Mouse (Mus musculus): Measurements from ENCODE around the gene Rnase1. TPM values are rescaled to one million over a fixed set of nuclear protein-coding genes. Genes with fewer than 3 reads are reported as not detected.

The Rnase1 gene
- total RNA-seq, 2 experiments from 2014 or later = not detected

- ATAC-seq (replicated peaks; ENCODE audit: poor library complexity) = peak; percentile 68
Measured at GRCm38 (mm10) chr14:51142568-51142967, 4.0 kb downstream of the Rnase1 start.

DNA sequence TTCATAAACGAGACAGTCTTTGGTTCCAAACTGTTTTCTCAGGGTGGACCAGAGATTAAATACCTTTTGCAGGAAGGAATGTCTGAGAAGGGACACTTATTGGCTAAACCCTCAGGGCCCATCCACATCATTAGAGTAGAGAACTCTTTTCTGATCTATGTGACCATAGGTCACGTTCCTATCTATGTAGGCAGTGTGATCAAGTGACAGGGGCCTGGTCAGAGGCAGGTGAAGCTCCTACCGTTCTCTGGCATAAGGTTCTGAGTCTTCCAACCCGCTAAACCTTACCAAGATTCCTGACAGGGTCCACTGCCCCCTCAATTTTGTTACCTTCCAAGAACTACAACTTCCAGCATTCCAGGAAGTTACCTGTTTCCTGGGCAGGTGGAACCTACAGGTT is 4.5 kb downstream of the Rnase1 start:
- ATAC-seq (replicated peaks; ENCODE audit: poor library complexity) = no peak

DNA sequence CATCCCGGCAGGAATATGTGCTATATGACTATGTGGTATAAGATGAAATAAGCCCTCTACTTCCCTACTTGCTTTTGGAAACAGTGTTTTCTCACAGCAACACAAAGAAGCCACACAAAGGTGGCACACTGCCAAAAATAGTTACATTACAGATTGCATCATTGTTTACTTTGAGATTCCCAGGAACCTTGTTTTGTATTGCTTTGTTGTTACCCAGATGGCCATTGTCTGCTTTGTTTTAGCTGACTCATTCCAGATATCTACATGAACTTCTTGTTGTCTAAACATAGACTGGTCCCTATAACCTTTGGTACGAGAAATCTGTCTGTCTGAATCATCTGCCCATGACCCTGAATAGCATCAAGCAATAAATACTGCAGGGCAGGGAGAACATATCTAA is 6.2 kb downstream of the Rnase1 start:
- peak; percentile 7; the same call in 1 of the 2 replicates for ATAC-seq (replicated peaks; ENCODE audit: poor library complexity)

DNA sequence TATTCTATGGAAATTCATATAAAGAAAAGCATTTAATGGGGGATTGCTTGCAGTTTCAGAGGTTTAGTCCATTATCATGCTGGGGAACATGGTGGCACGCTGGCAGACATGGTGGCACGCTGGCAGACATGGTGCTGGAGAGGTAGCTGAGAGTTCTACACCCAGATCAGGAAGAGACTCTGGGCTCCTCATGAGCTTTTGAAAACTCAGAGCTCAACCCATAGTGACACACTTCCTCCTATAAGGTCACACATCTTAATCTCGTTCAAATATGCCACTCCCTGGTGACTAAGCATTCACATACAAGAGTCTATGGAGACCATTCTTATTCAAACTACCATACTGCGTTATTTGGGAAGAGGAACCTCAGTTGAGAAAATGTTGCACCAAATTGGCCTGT is 14.2 kb downstream of the Rnase1 start:
- ATAC-seq (replicated peaks; ENCODE audit: poor library complexity) = peak; percentile 26

GRCm38 (mm10) chr14:51131086-51131815 is 15.3 kb downstream of the Rnase1 start:
- no peak for ATAC-seq (replicated peaks; ENCODE audit: poor library complexity)

DNA sequence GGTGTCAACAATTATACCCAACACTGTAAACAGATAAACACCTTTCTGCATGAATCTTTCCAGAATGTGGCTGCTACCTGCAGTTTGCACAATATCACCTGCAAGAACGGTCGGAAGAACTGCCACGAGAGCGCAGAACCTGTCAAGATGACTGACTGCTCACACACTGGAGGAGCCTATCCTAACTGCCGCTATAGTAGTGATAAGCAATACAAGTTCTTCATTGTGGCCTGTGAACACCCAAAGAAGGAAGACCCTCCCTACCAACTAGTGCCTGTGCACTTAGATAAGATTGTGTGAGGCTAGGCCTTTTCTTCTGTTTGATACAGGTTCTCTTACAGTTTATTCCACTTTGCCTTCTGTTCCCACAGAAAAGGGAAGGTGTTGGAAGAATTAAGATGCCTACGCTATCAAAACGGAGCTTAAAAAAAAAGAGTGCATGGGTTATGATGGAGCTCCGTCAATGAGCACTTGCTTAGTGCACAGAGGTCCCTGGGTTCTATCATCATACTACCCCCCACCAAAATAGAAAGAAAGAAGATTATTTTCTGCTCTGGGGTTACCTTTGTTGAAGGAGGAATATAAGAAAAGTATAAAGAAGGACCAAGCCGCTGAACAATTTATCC is 16.2 kb downstream of the Rnase1 start:
- peak; percentile 78 for ATAC-seq (replicated peaks; ENCODE audit: poor library complexity)

- ATAC-seq (replicated peaks; ENCODE audit: poor library complexity) = no peak
Measured at GRCm38 (mm10) chr14:51129624-51129975, 17.0 kb downstream of the Rnase1 start.

DNA sequence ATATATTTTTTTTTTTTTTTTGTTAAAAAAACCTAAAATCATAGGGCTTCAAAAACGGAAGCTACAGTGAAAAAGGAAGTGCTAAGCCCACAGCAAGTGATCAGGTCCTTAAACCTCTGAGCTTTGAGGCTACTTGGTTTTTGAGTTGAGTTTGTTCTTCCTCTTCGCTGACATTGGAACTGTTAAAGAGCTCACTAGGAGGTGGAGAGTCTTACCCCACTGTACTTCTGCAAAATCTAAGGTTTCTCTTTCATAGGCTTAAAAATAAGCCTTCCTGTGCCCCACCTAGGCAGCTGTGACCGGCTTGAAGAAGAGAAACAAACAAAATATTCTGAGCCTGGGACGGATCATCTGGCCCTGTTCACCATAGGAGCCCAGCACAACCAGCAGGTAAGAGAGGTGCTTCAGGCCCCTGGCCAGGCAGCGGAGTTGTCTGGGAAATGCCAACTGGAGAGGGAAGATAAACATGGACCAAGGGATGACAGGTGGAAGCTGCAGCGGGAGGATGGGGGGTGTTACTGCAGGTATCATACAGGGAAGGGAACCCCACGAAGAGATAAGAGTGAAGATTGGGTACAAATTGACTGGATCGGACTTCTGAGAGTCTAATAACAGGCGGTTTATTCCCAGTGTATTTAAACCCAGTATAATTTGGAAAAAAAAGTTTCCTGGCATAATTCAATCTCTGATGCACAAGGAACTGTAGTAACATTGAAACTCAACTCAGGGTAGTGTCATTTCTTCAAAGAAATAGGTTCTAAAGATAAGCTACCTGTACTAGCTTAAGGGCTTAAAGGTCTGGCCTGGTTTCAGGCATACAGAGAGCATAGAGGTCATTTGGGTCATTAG is 17.6 kb downstream of the Rnase1 start:
- peak; percentile 58 for ATAC-seq (replicated peaks; ENCODE audit: poor library complexity)

- ATAC-seq (replicated peaks; ENCODE audit: poor library complexity) = peak; percentile 35
Measured at GRCm38 (mm10) chr14:51127648-51128258, 18.8 kb downstream of the Rnase1 start.

- no peak for ATAC-seq (replicated peaks; ENCODE audit: poor library complexity)
Measured at GRCm38 (mm10) chr14:51125684-51126083, 20.9 kb downstream of the Rnase1 start.

- ATAC-seq (replicated peaks; ENCODE audit: poor library complexity) = no peak
Measured at GRCm38 (mm10) chr14:51113916-51114560, 32.5 kb downstream of the Rnase1 start, which contains the start of gene Eddm3b. Gene Eddm3b, plus strand, starts transcription at chr14:51114426.

GRCm38 (mm10) chr14:51113476-51113875 is 33.1 kb downstream of the Rnase1 start:
- ATAC-seq (replicated peaks; ENCODE audit: poor library complexity) = no peak

- ATAC-seq (replicated peaks; ENCODE audit: poor library complexity) = no peak
Measured at GRCm38 (mm10) chr14:51111966-51112365, 34.6 kb downstream of the Rnase1 start.

DNA sequence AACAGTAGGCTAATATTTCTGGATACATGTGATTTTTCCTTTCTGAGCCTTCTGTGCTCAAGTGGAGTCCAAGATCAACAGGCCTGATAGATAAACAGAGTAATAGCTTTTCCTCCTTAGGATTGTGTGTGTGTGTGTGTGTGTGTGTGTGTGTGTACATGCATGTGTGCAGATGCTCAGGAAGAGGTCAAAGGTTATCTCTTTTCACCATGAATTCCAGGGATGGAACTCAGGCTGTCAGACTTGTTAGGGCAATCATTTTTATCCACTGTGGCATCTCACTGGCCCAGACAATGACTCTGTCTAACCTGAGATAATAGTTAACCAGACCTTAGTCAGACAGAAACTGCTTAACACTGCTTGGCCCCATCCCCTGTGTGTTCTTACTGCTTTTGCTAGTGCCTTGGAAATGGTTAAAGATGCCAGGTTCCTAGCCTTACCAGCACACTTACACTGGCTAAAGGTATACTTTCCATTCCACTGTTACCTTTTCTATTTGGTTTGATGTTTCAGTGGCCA is 40.1 kb downstream of the Rnase1 start:
- ATAC-seq (replicated peaks; ENCODE audit: poor library complexity) = no peak

DNA sequence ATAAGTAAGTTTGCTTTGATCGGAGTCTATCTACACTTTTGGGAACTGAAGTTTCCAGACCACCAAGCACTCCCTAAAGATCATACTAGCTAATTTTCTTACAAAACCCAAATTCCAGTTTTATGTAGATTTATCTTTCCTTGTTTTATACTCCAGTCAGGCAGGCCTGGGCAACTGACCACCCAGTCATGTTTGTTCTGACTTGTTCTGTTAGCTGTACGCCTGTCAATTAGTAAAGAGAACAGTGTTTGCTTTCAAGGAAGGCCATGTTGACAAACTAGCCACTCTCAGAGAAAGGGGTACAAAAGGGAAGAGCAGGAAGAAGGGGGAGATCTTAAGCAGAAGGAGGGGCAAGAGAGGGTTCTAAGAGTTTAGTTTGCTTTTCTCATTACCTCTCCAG is 42.2 kb downstream of the Rnase1 start:
- no peak for ATAC-seq (replicated peaks; ENCODE audit: poor library complexity)

GRCm38 (mm10) chr14:51103217-51103616 is 43.4 kb downstream of the Rnase1 start:
- ATAC-seq (replicated peaks; ENCODE audit: poor library complexity) = peak; percentile 91

- no peak for ATAC-seq (replicated peaks; ENCODE audit: poor library complexity)
Measured at GRCm38 (mm10) chr14:51101284-51101683, 45.3 kb downstream of the Rnase1 start.

GRCm38 (mm10) chr14:51098921-51099320 is 47.7 kb downstream of the Rnase1 start:
- no peak for ATAC-seq (replicated peaks; ENCODE audit: poor library complexity)

DNA sequence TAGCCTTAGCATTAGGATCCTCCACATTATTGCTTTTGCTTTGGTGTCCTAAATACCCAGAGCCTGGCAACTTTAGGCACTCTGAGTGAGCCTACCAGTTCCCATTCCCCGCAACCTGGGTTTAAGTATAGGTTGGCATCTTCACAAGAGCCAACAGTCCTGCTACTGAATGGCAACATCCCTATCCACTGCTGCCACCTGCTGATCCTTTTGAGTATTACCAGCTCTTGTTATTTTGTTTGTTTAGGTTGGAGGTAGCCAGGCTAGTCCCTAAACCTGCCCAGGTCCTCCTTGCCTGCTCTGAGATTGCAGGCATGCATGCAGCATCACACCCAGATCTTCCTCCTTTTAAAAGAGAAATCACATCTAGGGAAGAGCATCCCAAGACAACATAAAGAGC is 48.3 kb downstream of the Rnase1 start:
- peak; percentile 71 for ATAC-seq (replicated peaks; ENCODE audit: poor library complexity)

- ATAC-seq (replicated peaks; ENCODE audit: poor library complexity) = peak; percentile 49
Measured at GRCm38 (mm10) chr14:51095736-51096524, 50.7 kb downstream of the Rnase1 start.

All from megakaryocyte progenitor cell, adult 5-6 weeks (primary cell).